Mouse (Mus musculus) kidney, adult 2 months (tissue): Measurements from ENCODE around the gene Sdk1.

Experiments used
- CTCF ChIP-seq: fragments of 200-500 bp; conservative IDR thresholded peaks from 2 replicates; pipeline ENCODE4 v1.5.1; 2011; ENCODE audit warnings: low read depth, mild to moderate bottlenecking, control low read depth, low read length, moderate library complexity, mixed read lengths; ENCODE audit not compliant: insufficient read depth, insufficient read length
- POLR2A ChIP-seq: fragments of 200-500 bp; IDR thresholded peaks from one replicate; pipeline ENCODE4 v1.6.1; 2011; ENCODE audit warnings: low read depth, low read length, control low read depth

DNA sequence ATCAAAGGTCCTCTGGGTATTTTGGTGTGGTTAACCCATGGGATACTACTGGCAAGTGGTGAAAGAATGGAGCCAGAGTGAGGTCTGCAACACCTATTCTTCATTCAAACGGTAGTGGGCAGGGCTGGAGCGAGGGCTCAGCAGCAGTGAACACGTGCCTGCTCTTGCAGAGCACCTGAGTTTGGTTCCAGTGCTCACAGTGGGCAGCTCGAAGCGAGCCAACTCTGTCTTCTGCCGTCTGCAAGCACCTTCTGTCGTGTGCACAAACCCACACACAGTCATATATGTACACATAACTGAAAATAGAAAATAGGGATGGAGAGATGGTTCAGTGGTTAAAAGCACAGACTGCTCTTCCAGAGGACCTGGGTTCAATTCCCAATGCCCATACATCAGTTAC lies 1017.4 kb downstream of the Sdk1 start:
- TF ChIP-seq CTCF (no peak), POLR2A (no peak)
